Mouse (Mus musculus): ENCODE measurements around the gene Pikfyve. TPM values are rescaled to one million over a fixed set of nuclear protein-coding genes. Genes with fewer than 3 reads are reported as not detected.

Pikfyve gene
- polyA plus RNA-seq, 1 experiment from 2014 or later, result 13.7 TPM

DNA sequence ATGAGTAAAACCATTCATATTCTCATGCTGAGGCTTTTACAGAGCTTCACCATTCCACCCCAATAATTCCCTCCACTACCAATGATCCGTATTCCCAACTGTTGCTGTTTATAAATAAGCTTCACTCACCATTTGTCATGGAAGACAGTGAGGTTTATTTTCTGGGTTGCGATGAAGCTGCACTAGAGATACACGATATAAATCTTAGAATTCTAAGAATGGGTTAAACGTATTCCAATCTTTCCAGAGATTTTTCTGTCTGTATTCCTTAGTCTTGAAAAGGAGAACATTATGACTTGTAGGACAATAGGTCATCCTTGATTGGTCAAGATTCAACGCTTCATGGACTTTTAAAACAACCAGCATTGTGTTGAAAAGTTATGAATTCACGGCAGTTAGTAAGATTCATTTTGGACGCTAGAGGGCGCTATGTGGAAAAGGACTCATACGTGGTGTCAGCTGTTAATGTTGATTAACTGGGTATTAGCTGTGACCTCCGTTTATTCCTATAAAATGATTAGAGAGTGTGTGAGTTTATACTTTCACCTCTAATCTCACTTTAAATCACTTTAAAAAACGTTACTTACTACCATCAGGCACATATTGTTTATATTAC, 6.7 kb upstream of the Pikfyve start:
- no peaks in the 10 kb centered on the region for H3K27me3 ChIP-seq
- ATAC-seq (peak; percentile 5), DNase-seq (ENCODE audit: low read depth, low spot score) (no peak)
- ChIA-PET CTCF (interaction anchor here (0.8 to 8.1 kb wide), 23 partner anchors 8 to 389 kb away, joined by 3 to 62 read pairs (median 4); partner anchors contain the start of gene Akr1cl), POLR2A (interaction anchor here (0.7 to 2.5 kb wide), 2 partner anchors 68 to 134 kb away, joined by 3 to 12 read pairs; no protein-coding TSS in a partner anchor)
- in situ Hi-C loops (cut with MboI; ENCODE audit: low pct_unique_long_range_greater_than_20kb), result loop anchor here (5.0 to 10.0 kb wide), 3 partner anchors 67 to 465 kb away; no protein-coding TSS in a partner anchor
- TF ChIP-seq CTCF (IDR thresholded peaks at IDR 0.05), result no peak

DNA sequence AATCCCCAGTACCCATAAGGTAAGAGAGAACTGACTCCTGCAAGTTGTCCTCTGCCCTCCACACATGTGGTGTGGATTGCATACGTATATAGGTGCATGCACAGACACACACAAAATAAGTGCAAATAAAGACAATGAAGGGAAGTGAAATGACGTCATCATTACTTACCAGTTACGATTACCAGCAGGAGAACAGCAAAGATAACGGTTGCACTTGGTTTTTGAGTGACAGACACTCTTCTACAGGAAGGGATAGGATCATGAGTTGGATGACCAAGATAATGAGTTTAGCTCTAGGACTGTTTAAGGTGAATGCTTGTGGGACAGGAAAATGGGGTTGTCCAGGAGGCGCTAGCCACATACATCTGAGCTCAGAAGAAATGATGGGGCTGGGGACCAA, 5.0 kb upstream of the Pikfyve start:
- CTCF ChIA-PET, result no interaction called here
- ATAC-seq, result no peak
- DNase-seq (ENCODE audit: low read depth, low spot score), result no peak
- POLR2A ChIA-PET, result interaction anchor here (0.5 kb wide), 1 partner anchor 9 kb away, joined by 3 read pairs; no protein-coding TSS in a partner anchor
- in situ Hi-C loops (cut with MboI; ENCODE audit: low pct_unique_long_range_greater_than_20kb), result no loop called here
- no peak for TF ChIP-seq CTCF (IDR thresholded peaks at IDR 0.05)
- H3K27me3 ChIP-seq, result no peaks in the 10 kb centered on the region

DNA sequence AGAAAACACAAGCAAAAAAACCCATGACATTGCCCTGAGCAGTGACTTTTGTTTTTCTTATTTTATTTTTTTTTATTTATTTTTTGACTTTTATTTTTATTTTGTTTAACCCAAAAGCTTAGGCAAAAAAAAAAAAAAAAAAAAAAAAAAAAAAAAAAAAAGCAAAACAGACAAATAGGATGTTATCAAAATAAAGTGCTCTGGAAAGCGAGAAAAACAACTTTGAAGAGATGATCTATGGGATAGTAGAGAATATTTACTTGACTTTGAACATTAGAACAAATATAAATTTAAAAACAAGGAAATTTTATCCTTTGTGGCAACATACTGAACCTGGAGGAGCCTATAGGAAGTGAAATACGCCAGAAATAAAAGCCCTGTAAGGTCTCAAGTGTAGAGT, 2.5 kb upstream of the Pikfyve start:
- ATAC-seq, result no peak
- POLR2A ChIA-PET, result interaction anchor here (0.6 kb wide), 1 partner anchor 43 kb away, joined by 7 read pairs; no protein-coding TSS in a partner anchor

DNA sequence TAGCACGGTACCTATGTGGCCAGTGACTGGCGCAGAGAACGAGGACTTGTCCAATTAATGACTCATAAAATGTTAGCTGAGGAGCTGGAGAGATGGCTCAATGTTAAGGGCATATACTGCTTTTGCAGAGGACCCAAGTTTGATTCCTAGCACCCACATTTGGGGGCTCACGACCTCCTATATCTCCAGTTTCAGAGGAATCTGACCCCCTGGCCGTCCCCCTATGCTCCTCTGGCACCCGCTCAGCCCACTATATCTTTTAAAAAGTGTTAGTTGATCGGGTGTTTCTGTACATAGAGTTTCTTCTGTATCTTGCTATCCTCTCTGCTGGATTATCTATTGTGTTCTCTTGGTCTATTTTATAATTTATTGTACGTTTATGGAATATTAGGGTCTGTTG, 1.5 kb upstream of the Pikfyve start:
- DNase-seq (ENCODE audit: low read depth, low spot score), result no peak
- ATAC-seq, result no peak
- ChIA-PET POLR2A (no interaction called here), CTCF (no interaction called here)
- in situ Hi-C loops (cut with MboI; ENCODE audit: low pct_unique_long_range_greater_than_20kb), result no loop called here
- no peak for TF ChIP-seq CTCF (IDR thresholded peaks at IDR 0.05)
- H3K27me3 ChIP-seq, result no peaks in the 10 kb centered on the region

More for the DNA sequence above, 2.5 kb upstream of the Pikfyve start:
- DNase-seq (ENCODE audit: low read depth, low spot score), result no peak
- no peak for TF ChIP-seq CTCF (IDR thresholded peaks at IDR 0.05)
- CTCF ChIA-PET, result no interaction called here
- in situ Hi-C loops (cut with MboI; ENCODE audit: low pct_unique_long_range_greater_than_20kb), result no loop called here
- no peaks in the 10 kb centered on the region for H3K27me3 ChIP-seq

DNA sequence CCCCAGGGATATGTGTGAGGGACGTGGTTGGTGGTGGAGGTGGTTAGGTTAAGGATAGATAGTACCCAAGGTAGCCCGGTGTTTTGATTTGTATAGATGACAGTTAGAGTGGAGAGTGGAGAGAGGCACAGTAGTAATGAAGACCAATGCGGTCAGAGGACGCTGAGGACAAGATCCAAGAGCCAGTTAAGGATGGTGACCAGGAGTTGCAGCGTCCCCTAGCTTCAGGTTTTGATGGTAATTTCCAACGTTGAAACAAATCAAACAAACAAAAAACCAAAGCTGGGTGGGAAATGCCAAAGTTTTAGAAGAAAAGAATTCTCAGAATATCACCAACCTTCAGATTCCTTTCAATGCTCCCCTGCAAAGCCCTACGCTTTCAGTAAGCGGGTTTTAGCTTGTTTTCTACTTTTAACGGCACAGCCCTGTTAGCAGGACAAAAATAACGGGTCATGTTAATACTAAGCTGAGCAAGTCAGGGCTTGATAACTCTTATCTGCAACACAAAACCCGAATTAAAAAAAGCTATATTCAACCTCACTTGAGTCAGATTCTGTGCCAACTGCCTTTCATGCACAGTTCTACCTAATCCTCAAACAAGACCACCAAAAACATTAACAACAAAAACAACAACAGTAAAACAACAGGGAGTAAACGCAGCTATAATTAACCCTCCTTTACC, 818 bp upstream of the Pikfyve start:
- ATAC-seq, result no peak
- no peak for TF ChIP-seq CTCF (IDR thresholded peaks at IDR 0.05)
- CTCF ChIA-PET, result interaction anchor here (0.7 to 1.1 kb wide), 5 partner anchors 9 to 150 kb away, joined by 3 to 4 read pairs (median 3); no protein-coding TSS in a partner anchor
- no peak for DNase-seq (ENCODE audit: low read depth, low spot score)
- POLR2A ChIA-PET, result no interaction called here
- H3K27me3 ChIP-seq, result no peaks in the 10 kb centered on the region
- in situ Hi-C loops (cut with MboI; ENCODE audit: low pct_unique_long_range_greater_than_20kb), result no loop called here

DNA sequence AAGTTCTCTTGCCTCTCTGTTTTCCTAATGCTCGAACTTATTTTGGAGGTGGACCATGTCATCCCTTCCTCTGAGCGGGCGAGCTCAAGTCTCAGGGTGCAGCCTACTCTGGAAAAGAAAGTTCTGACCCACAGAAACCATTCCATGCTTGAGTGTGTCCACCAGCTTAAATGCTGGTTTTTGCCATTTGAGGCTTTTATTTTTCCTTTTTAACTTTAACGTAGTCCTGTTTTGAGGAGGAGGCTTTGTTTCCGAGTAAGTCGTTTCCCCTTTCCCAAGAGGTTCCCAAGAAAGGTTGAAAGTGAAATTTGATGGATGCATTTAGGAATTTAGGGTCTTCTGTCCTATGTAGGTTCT, 569 bp downstream of the Pikfyve start:
- CTCF ChIA-PET, result interaction anchor here (1.1 kb wide), 1 partner anchor 43 kb away, joined by 3 read pairs; no protein-coding TSS in a partner anchor
- DNase-seq (ENCODE audit: low read depth, low spot score), result no peak

DNA sequence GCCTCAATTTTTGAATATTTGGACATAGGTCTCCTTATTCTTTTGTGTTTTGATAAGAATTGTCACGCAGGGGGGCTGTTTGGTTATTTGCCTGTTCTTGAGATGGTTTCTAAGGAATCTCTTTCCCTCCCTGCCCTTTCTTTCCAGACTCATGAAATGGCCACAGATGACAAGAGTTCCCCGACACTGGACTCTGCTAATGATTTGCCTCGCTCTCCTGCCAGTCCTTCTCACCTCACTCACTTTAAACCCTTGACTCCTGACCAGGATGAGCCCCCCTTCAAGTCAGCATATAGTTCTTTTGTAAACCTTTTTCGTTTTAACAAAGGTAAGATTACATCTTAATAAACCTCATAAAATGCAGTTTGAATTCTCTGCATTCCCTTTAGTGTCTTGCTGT, 3.7 kb downstream of the Pikfyve start:
- TF ChIP-seq CTCF (IDR thresholded peaks at IDR 0.05), result no peak
- no peaks in the 10 kb centered on the region for H3K27me3 ChIP-seq
- no peak for DNase-seq (ENCODE audit: low read depth, low spot score)
- in situ Hi-C loops (cut with MboI; ENCODE audit: low pct_unique_long_range_greater_than_20kb), result no loop called here
- POLR2A ChIA-PET, result no interaction called here
- CTCF ChIA-PET, result interaction anchor here (1.0 kb wide), 1 partner anchor 10 kb away, joined by 3 read pairs; no protein-coding TSS in a partner anchor
- ATAC-seq, result no peak

More for the DNA sequence above, 569 bp downstream of the Pikfyve start:
- no peak for TF ChIP-seq CTCF (IDR thresholded peaks at IDR 0.05)
- no peaks in the 10 kb centered on the region for H3K27me3 ChIP-seq
- POLR2A ChIA-PET, result no interaction called here
- in situ Hi-C loops (cut with MboI; ENCODE audit: low pct_unique_long_range_greater_than_20kb), result no loop called here
- ATAC-seq, result peak; percentile 20

DNA sequence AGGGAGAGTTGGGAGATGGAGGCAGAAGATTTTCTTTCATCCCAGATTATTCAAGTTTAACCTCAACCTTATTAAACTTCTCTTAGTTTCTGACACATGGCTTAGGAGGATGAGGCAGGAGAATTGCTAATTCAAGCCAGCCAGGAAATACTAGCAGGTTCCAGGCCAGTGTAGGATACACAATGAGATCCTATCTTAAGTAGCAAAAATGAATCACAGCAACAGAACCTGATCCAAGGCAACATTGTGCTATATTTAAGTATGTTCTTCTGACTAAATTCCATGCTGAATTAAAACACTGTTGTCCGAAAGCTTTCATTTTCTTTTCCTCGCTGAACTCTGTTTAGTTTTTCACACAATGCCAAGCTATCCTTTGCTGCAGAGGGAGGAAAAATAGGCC, 6.7 kb downstream of the Pikfyve start:
- POLR2A ChIA-PET, result no interaction called here
- DNase-seq (ENCODE audit: low read depth, low spot score) (no peak), ATAC-seq (no peak)
- no peaks in the 10 kb centered on the region for H3K27me3 ChIP-seq
- no peak for TF ChIP-seq CTCF (IDR thresholded peaks at IDR 0.05)
- in situ Hi-C loops (cut with MboI; ENCODE audit: low pct_unique_long_range_greater_than_20kb), result no loop called here
- CTCF ChIA-PET, result interaction anchor here (2.0 kb wide), 1 partner anchor 17 kb away, joined by 4 read pairs; no protein-coding TSS in a partner anchor

DNA sequence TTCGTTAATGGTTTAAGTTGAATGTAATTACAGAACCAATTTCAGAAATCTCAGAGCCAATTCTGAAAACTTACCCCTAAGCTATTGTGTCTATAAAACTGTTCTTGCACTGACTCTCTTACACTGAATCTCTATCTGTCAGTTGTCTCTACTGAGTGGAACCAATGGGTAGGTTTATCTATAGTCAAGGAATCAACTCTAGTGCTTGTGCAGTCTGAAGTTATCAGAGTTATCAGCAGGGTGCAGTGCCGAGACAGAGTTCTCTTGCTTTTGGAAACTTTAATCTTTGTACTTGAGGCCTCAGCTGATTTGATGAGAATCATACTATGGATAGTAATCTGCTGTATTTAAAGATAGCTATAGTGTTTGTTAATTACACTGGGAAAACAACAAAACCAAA, 11.9 kb downstream of the Pikfyve start:
- in situ Hi-C loops (cut with MboI; ENCODE audit: low pct_unique_long_range_greater_than_20kb), result no loop called here
- H3K27me3 ChIP-seq, result no peaks in the 10 kb centered on the region
- ATAC-seq (no peak), DNase-seq (ENCODE audit: low read depth, low spot score) (no peak)
- TF ChIP-seq CTCF (IDR thresholded peaks at IDR 0.05), result no peak
- CTCF ChIA-PET, result interaction anchor here (1.7 kb wide), 1 partner anchor 11 kb away, joined by 6 read pairs; no protein-coding TSS in a partner anchor
- POLR2A ChIA-PET, result no interaction called here

DNA sequence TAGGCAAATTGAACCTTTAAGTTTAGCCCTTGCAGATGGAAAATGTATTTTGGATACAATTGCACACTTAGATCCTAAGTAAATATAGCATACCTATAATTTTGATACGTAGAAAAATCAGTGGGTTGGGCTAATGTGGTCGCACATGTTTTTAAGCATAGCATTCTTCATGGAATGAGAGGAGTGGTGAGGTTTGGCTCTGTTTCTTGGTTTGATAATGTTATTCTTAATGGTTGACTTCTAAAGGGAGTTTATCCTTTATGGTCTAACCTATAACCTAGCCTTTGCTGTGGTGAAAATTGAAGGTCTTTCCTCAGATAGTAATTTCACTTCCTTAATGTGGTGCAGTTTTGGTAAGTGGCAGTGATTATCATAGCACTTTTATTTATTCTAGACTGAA, 12.4 kb downstream of the Pikfyve start:
- ChIA-PET POLR2A (no interaction called here), CTCF (interaction anchor here (1.7 kb wide), 1 partner anchor 11 kb away, joined by 6 read pairs; no protein-coding TSS in a partner anchor)
- in situ Hi-C loops (cut with MboI; ENCODE audit: low pct_unique_long_range_greater_than_20kb), result no loop called here
- no peak for TF ChIP-seq CTCF (IDR thresholded peaks at IDR 0.05)
- DNase-seq (ENCODE audit: low read depth, low spot score) (no peak), ATAC-seq (no peak)
- no peaks in the 10 kb centered on the region for H3K27me3 ChIP-seq

DNA sequence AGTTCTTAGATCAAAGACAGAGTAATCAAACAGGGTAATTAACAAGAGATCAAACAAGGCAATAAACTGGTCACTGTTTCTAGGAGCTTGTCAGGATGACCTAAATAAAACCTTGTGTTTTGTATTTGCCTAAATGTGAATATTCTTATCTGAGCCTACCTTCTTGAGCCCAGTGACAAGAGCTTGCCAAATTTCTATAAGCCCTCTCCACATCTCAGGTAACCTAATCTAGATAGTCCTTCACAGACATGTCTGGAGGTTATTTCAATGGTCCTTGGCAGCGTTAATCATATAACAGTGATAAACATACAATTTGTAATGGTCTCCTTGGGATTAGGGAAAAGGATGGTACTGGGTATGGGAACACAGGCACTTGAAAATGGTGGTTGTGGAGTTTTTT, 17.8 kb downstream of the Pikfyve start:
- ChIA-PET CTCF (no interaction called here), POLR2A (no interaction called here)
- DNase-seq (ENCODE audit: low read depth, low spot score), result no peak
- ATAC-seq, result no peak
- in situ Hi-C loops (cut with MboI; ENCODE audit: low pct_unique_long_range_greater_than_20kb), result no loop called here
- no peak for TF ChIP-seq CTCF (IDR thresholded peaks at IDR 0.05)
- no peaks in the 10 kb centered on the region for H3K27me3 ChIP-seq

Measured in Patski (cell line).